Mouse (Mus musculus): ENCODE measurements around the gene Plagl1.

GRCm38 (mm10) chr10:13109781-13110180 lies 49.5 kb downstream of the Plagl1 start:
- TF ChIP-seq CTCF (IDR thresholded peaks at IDR 0.05; ENCODE audit: extremely low read depth, insufficient read length, insufficient replicate concordance, low read depth, low read length) (no peak), POLR2A (IDR thresholded peaks at IDR 0.05; ENCODE audit: low read depth, low read length) (no peak)
